Mouse (Mus musculus): ENCODE measurements around the gene Commd1.

DNA sequence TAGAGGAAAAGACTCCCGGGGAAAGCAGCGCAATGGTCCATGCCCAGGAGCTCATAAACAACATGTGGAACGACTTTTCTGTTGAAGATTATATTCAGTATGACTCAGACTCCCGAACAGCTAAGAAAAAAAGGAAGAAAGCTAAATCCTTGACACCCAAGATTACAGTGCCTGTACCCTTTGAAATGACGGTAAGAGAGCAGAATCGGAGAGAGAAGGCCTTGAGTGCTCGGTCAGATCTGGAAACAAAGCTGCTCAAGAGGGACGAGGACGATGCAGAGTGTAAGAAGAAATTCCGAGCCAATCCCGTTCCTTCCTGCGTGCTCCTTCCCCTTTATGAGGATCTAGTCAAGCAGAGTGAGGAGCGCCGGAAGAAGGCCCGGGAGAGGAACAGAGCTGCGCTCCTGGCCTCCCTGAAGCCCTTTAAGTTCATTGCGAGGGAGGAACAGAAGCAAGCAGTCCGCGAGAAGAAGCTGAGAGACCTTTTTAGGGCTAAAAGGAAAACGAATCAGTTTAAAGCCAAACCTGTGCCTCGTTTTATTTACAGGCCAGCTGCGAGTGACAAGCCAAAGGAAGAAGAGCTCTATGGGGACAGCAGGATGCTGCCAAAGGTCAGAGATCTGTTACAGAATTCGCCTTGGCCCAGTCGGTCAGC is 38.1 kb upstream of the Commd1 start:
- no peak for TF ChIP-seq POLR2A (IDR thresholded peaks at IDR 0.05; ENCODE audit: insufficient read depth, low read depth, low read length)
- TF ChIP-seq CTCF (IDR thresholded peaks at IDR 0.05), result no peak
- no peak for TF ChIP-seq EP300 (IDR thresholded peaks at IDR 0.05; ENCODE audit: insufficient read depth, low read depth, low read length)
